Comparison of ENCODE assay signal across 8 mouse cellular contexts in the genomic region with DNA sequence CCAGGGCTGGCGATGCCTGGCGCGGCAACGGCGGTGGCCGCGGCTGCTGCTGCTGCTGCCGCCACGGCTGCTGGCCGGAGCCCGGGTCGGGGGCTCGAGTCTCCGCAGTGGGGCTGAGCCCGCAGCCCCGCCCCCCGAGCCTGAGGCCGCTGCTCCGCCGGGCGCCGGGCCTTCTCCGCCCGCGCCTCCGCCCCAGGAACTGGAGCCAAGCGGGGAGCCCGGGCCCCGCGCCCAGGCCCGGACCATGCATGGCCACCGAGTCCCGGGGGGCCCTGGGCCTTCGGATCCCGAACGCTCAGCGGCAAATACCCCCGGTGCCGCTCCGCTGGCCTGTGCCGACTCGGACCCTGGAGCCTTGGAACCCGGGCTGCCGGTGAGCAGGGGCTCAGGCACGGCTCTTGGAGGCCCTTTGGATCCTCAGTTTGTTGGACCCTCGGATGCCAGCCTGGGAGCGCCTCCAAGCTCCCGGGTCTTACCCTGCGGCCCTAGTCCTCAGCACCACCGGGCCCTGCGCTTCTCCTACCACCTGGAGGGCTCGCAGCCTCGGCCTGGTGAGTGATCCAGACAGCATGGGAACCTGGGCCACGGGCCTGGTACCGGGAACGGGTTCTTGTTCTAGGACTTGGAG. TPM values are rescaled to one million over a fixed set of nuclear protein-coding genes. Genes with fewer than 3 reads are reported as not detected.
DNase-seq lines count a peak whose midpoint lies in the region; ATAC-seq and TF ChIP-seq lines count a peak whose summit lies in the region.

No protein-coding gene starts in this region.

- H3K9ac ChIP-seq in lung, embryonic 16.5 days (ENCODE audit: low read length): peak overlapping the region; percentile 86
- H3K9ac ChIP-seq in stomach, embryonic 16.5 days (ENCODE audit: low read length): peak overlapping the region; percentile 84

- H3K9me3 ChIP-seq in heart, embryonic 10.5 days: no peaks in the 10 kb centered on the region
- no peaks in the 10 kb centered on the region for H3K9me3 ChIP-seq in lung, embryonic 16.5 days (ENCODE audit: control insufficient read depth, low read length)
- no peaks in the 10 kb centered on the region for H3K9me3 ChIP-seq in stomach, embryonic 16.5 days (replicated peaks; ENCODE audit: control insufficient read depth, low read length)

- H3K27ac ChIP-seq in heart, embryonic 10.5 days: peak overlapping the region; percentile 91
- H3K27ac ChIP-seq in kidney, adult 2 months (ENCODE audit: insufficient read depth, low read depth, low read length): no peak overlapping the region
- peak overlapping the region; percentile 88 for H3K27ac ChIP-seq in lung, embryonic 16.5 days (ENCODE audit: low read length)
- peak overlapping the region; percentile 85 for H3K27ac ChIP-seq in stomach, embryonic 16.5 days (ENCODE audit: low read length)

- H3K4me2 ChIP-seq in lung, embryonic 16.5 days (ENCODE audit: low read depth, low read length): peak overlapping the region; percentile 61
- peak overlapping the region; percentile 52 for H3K4me2 ChIP-seq in stomach, embryonic 16.5 days (ENCODE audit: low read depth, low read length)

- DNase-seq in heart, adult 11 months: peak; percentile 92
- DNase-seq in heart, adult 8-10 months (ENCODE audit: low spot score): no peak
- peak; percentile 54 for DNase-seq in NIH3T3 (ENCODE audit: low read depth)
- peak; percentile 18 for DNase-seq in embryo, embryonic 10.5 days (ENCODE audit: low spot score)
- DNase-seq in heart, embryonic 10.5 days (ENCODE audit: low spot score): no peak
- DNase-seq in kidney, adult 2 months: peak; percentile 24

- WGBS in heart, embryonic 10.5 days: 27% methylated on average over 56 of the region's 56 CpGs
- WGBS in kidney, adult 2 months: 3% methylated on average over 31 of the region's 56 CpGs
- WGBS in lung, embryonic 16.5 days: 7% methylated on average over 38 of the region's 56 CpGs
- 17% methylated on average over 51 of the region's 56 CpGs for WGBS in stomach, embryonic 16.5 days

- H3K27me3 ChIP-seq in heart, embryonic 10.5 days (ENCODE audit: insufficient read depth, poor library complexity, severe bottlenecking): peaks cover 6% of the 10 kb centered on the region; the same call in 1 of the 2 replicates
- H3K27me3 ChIP-seq in kidney, adult 2 months (replicated peaks; ENCODE audit: control insufficient read depth, insufficient read depth, low read length): no peaks in the 10 kb centered on the region
- no peaks in the 10 kb centered on the region for H3K27me3 ChIP-seq in lung, embryonic 16.5 days (ENCODE audit: control insufficient read depth, insufficient read depth, low read depth, low read length)
- H3K27me3 ChIP-seq in stomach, embryonic 16.5 days (ENCODE audit: control insufficient read depth, insufficient read depth, low read length): no peaks in the 10 kb centered on the region; the same call in 1 of the 2 replicates

- H3K4me3 ChIP-seq in heart, embryonic 10.5 days: peak overlapping the region; percentile 73
- H3K4me3 ChIP-seq in kidney, adult 2 months (ENCODE audit: insufficient read depth, low read depth, low read length): peak overlapping the region; percentile 85
- peak overlapping the region; percentile 74 for H3K4me3 ChIP-seq in lung, embryonic 16.5 days (ENCODE audit: low read length)
- peak overlapping the region; percentile 63 for H3K4me3 ChIP-seq in stomach, embryonic 16.5 days (replicated peaks; ENCODE audit: low read length)

- no peaks in the 10 kb centered on the region for H3K36me3 ChIP-seq in heart, embryonic 10.5 days
- H3K36me3 ChIP-seq in kidney, adult 2 months (ENCODE audit: control insufficient read depth, insufficient read depth, low read length): no peaks in the 10 kb centered on the region
- H3K36me3 ChIP-seq in lung, embryonic 16.5 days (ENCODE audit: control insufficient read depth, insufficient read depth, low read length): no peaks in the 10 kb centered on the region
- H3K36me3 ChIP-seq in stomach, embryonic 16.5 days (ENCODE audit: control insufficient read depth, insufficient read depth, low read length): no peaks in the 10 kb centered on the region

- TF ChIP-seq POLR2A in kidney, adult 2 months (IDR thresholded peaks at IDR 0.05; ENCODE audit: low read depth, low read length): no peak

- TF ChIP-seq CTCF in kidney, adult 2 months (conservative IDR thresholded peaks at IDR 0.05; ENCODE audit: insufficient read depth, insufficient read length, low read depth, low read length): no peak

- peaks cover 14% of the 10 kb centered on the region; the same call in 1 of the 2 replicates for H3K4me1 ChIP-seq in heart, embryonic 10.5 days
- 0 out of 2 replicates have a peak, but pooled peaks cover 3% of the 10 kb centered on the region for H3K4me1 ChIP-seq in kidney, adult 2 months (ENCODE audit: control insufficient read depth, insufficient read depth, low read length)
- H3K4me1 ChIP-seq in lung, embryonic 16.5 days (replicated peaks; ENCODE audit: control insufficient read depth, insufficient read depth, low read length): peaks cover 10% of the 10 kb centered on the region; the same call in 1 of the 2 replicates
- no peaks in the 10 kb centered on the region for H3K4me1 ChIP-seq in stomach, embryonic 16.5 days (ENCODE audit: control insufficient read depth, insufficient read depth, low read length)

- peak; percentile 72 for ATAC-seq in lung, embryonic 16.5 days (ENCODE audit: low read depth)
- peak; percentile 63 for ATAC-seq in stomach, embryonic 16.5 days (ENCODE audit: insufficient read depth, low FRiP score)

RNA-seq across cellular contexts. Expression of a gene that starts 1.6 kb away (rescaled TPM):
- 1 to 10 TPM; 6.5 to 9.4 (median 7.5) TPM for total RNA-seq in heart, adult 8-10 months (2022)
- polyA plus RNA-seq in heart, embryonic 10.5 days (2016; fragmentation: Nextera tagmentation; extraction: Ambion mirVana): 6.7 and 9.3 TPM in 2 replicates
- polyA plus RNA-seq in kidney, adult 2 months (2012; rRNA removed): 9.9 and 10.3 TPM in 2 replicates
- 9.9 and 10.2 TPM in 2 replicates for polyA plus RNA-seq in lung, embryonic 16.5 days (2015; fragmentation: Nextera tagmentation; extraction: Ambion mirVana)
- polyA plus RNA-seq in stomach, embryonic 16.5 days (2015; fragmentation: Nextera tagmentation; extraction: Ambion mirVana): 5.5 and 6.7 TPM in 2 replicates

RNA-seq across cellular contexts. Expression of a gene that starts 30.4 kb away (rescaled TPM):
- total RNA-seq in heart, adult 8-10 months (2022): 10 to 100 TPM; 34.4 to 41.6 (median 40.6) TPM
- polyA plus RNA-seq in heart, embryonic 10.5 days (2016; fragmentation: Nextera tagmentation; extraction: Ambion mirVana): 29.4 and 32.9 TPM in 2 replicates
- 12.0 and 14.3 TPM in 2 replicates for polyA plus RNA-seq in kidney, adult 2 months (2012; rRNA removed)
- polyA plus RNA-seq in lung, embryonic 16.5 days (2015; fragmentation: Nextera tagmentation; extraction: Ambion mirVana): 24.2 and 26.5 TPM in 2 replicates
- 25.2 and 26.7 TPM in 2 replicates for polyA plus RNA-seq in stomach, embryonic 16.5 days (2015; fragmentation: Nextera tagmentation; extraction: Ambion mirVana)

RNA-seq across cellular contexts. Expression of a gene that starts 48.8 kb away (rescaled TPM):
- total RNA-seq in heart, adult 8-10 months (2022): 10 to 100 TPM; 15.2 to 18.2 (median 16.1) TPM
- polyA plus RNA-seq in heart, embryonic 10.5 days (2016; fragmentation: Nextera tagmentation; extraction: Ambion mirVana): 26.8 and 40.7 TPM in 2 replicates
- 8.3 and 9.6 TPM in 2 replicates for polyA plus RNA-seq in kidney, adult 2 months (2012; rRNA removed)
- polyA plus RNA-seq in lung, embryonic 16.5 days (2015; fragmentation: Nextera tagmentation; extraction: Ambion mirVana): 27.7 and 28.4 TPM in 2 replicates
- 28.4 and 31.1 TPM in 2 replicates for polyA plus RNA-seq in stomach, embryonic 16.5 days (2015; fragmentation: Nextera tagmentation; extraction: Ambion mirVana)

Comparison
In these comparisons a context has a peak if more than half of its experiments do, and no peak if none do; other contexts are left out.
1. DNase-seq: peak in heart, adult 11 months (single experiment), NIH3T3 (single experiment), embryo, embryonic 10.5 days (single experiment) and kidney, adult 2 months (single experiment); none in heart, adult 8-10 months (single experiment) and heart, embryonic 10.5 days (single experiment).
2. Peak in every context shown above with its lines, with median percentiles within 50 percentile points of each other: H3K4me3 ChIP-seq.